Mouse (Mus musculus) forelimb bud, embryonic 11.5 days (tissue): ENCODE measurements around the gene Acot11.

Experiments
- DNase-seq: peaks from one replicate; pipeline ENCODE4 v3.0.0-alpha.2; 2012; ENCODE audit warnings: low read depth, low spot score

Gene Acot11

DNA sequence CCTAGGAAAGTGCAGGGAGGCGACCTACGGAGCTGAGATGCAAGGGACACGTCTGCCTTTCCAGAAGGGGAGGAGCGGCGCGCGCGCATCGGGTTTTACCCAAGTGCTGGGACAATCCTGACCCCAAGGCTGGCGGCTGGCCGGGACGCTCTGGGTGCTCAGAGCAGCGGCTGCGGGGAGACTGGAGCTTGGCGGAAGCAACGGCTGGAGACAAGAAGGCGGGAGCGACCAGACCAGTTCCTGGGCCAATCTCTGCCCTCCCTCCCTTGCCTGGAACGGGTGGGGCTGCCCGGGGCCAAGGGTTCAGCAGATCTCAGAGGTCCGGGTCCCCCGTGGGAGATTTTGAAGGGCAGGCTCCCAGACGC lies at the start of gene Acot11:
TSS of gene Acot11 (minus strand) at position 89 of the 365 bp plus-strand sequence.
- no peak for DNase-seq

DNA sequence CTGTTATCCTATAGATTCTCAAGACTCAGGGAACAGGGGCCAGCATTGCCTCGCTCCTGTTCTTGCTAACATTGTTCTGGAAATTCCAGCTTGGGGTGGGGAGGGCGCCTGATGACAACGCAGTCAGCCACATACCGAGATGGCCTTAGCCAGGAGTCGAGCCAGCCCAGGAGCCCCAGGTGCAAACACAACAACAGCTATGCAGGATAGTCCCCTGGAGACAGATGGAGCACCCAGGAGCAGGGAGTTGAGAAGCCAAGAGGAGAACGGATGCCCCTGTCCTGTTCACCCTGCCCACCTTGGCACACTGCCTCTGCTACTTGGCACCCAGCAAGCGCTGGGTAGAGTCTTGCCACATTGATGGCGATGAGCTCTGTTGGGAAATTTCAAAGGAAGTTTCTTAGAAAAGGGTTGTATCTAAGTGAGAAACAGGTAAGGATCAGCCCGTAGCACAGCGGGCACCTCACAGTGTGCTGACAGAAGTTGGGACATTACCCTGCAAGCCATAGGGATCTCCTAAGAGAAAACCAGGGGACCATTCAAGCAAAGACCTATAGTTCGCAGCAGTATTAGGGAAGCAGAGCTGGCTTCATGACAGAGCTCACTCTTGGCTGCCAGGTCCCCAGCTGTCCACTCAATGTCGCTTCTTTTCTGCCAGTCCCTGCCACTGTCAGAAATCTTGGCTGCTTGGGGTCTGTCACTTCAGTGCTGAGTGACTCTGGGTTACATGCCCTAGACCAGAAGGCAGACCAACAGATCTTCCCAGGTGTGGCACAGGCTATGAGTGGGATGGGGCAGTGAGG lies 43.7 kb upstream of the Acot11 start:
- DNase-seq: no peak

DNA sequence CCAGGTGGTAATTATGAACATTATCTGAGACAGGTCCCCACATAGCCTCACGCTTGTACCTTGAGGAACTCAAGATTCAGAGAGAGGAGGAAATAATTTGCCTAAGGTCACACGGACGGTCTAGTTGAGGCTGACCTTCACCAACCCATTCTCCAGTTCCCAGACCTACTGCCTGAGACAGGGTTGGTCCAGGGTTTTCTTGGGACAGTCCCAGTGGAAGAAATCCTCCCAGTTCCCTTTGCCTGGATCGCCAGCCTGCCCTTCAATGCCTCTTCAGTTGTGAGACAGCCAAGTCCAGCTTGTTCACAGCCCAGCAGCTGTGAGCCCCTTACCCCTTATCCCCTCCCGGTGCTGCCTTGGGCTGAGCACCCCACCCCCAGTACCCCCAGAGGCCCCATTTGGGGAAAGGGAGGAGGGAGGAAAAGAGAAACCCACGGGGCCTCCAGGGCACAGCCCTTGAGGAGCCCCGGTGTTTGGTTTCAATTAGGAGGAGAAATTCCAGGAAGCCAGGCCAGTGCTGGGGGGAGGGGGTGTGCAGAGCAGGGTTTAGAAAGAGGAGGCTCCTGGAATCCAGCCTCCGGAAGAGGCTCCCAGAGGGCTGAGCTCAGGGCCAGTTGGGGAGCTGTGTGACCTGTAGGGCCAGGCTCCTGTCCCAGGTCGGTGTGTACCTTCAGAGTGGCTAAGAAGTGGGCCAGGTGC lies 42.9 kb upstream of the Acot11 start:
- peak; percentile 92 for DNase-seq

DNA sequence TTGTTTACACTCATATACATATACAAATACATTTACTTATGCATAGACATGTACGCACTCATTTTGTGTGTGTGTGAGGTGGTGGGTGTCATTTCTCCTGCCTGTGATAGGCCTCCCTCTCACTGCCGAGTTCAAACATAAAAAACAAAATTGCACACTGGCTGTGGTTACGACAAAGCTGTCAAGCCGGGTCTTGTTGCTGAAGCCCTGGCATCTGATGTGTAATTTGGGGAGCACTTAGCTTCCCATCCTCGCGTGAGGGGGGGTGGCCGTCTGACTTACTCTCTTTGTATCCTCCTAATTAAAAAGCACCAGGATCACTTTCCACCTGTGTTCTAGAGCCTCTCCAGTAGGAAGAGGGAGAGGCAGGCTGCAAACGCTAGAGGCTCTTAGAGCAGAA lies 37.8 kb upstream of the Acot11 start:
- DNase-seq: no peak

DNA sequence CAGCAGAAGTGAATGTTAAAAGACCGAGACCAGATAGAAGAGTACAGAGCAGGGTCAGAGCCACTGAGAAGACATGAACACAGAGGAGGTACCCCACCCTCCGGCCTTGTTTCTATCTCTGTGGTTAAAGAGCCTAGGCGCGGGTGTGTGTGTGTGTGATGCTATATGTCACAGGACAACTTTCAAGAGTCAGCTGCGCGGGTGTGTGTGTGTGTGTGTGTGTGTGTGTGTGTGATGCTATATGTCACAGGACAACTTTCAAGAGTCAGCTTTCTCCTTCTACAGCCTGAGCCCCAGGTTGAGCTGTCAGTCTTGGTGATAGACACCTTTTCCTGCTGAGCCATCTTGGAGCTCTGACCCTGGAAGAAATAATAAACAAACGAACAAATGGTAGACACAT lies 37.1 kb upstream of the Acot11 start:
- no peak for DNase-seq

DNA sequence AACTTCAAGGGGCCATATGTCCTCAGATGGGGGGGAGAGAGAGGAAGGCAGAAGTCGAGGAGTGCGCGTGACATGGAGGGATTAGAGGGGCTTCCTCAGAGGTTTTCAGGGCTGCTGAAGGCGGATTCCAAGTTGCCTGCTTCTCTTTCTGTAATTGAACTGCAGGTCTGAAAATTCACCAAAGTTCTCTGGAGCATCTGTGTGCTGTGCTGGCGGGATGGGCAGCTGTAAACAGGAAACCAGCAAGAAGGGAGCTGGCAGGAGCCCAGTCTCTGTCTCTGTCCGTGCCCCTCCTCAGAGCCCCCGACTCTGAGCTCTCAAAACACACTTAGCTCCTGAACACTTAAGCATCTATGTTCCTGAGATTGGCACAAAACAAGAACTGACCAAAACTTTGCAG lies 36.5 kb upstream of the Acot11 start:
- DNase-seq: no peak

DNA sequence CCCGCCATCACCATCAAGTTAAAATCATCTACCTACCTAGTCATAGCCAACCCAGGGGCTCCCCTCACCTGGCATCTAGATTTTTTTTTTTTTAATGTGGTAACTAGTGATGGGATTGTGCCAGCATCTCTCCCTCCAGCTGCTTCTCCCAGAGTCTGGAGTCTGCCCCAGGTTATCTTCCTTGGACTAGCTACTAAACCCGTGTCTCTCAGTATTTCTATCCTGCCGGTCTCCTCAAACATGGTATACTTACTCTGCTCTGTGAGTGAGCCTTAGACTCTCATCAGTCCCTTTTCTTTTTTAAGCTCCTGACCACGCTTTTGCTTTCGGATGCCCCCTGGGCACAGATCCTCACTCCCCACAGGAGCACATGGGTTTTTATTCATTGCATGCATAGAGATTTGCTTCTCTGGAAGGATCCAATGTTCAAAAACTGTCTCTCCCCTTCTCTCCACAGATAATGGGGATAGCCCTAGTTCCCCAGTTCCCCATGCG lies 35.9 kb upstream of the Acot11 start:
- no peak for DNase-seq

DNA sequence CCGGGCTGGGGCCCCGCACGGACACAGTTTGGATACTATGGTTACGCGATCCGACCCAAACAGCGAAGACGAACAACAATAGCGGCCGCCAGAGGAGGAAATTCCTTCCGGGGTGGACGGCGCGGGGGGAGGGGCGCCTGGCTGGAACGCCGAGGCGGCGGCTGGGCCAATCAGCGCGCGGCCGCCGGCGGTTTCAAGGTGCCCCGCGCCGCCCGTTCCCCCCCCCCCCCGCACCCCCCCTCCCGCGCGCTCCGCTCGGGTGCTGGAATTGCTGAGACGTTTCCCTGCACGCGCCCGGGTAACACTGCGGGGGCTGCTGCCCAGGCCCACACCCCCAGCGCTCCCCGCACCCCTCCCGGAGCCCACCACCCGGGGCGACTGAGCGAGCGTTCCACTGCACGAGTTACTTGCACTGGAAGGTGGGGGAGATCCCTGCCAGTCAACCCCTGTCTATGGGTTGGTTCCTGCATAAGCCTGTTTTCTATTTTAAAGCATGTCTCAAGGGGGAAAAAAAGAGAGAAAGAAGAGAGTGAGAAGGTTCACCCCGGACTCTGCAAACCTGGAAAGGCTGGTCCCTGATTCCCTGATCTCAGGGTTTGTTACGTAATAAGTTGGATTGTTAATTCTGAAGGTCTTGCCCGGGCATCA lies 35.3 kb upstream of the Acot11 start:
- DNase-seq: peak; percentile 86

DNA sequence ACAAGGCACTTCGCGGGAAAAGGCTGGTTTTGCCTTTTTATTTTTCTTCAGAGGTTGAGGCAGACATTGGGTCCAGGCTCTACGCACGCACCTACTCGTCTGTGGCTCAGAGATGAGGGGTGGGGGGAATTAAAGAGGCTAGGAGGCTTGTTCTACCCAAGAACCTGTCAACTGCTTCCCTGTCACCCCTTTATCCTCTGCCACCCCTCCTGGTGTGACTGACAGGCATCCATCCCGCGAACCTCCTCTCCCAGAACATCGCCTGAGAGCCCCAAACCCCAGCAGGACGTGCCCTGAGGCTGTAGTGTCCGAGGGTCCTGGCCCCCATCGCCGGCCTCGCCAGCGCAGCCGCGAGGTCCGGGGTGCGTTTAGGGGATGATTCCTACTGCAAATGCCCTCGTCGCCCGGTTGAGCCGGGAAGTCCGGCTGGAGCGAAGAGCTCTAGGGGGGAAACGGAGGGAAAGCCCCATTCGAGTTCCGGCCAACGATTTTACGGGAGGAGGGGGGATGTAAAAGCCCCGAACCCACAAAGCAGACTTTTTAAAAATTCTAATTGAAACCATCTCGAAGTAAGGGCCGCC lies 34.5 kb upstream of the Acot11 start:
- DNase-seq: peak; percentile 63

DNA sequence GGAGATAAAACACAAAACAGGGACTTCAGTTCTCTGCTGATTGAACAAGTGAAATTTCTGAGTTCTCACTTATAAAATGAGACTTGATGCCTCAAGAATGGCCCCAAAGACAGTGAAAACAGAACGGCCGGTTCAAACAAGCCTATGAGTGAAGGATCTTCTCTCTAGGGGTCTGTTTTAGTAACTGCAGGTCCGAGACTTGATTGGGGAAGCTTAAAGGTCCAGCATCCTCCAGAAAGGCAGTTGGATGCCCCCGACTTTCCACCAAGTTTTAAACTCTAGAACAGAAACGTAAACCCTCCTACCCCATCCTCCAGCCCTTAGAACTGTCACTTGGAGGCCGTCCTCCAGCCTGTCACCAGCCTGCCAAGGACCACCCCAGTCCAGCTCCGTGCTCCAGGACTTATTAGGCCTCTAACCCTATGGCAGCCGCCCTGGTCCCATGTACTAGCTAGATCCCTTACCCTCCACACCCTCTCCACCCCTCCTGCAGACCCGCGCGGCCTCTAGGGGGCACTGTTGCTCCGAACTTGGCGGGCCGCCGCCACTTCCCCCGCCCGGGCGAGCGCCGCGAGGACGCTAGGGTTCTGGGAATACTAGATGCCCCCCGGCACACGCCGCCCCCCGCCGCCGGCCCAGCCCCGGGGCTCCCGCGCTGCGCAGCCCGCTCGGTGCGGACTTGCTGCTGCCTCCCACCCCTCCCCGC lies 33.9 kb upstream of the Acot11 start:
- DNase-seq: peak; percentile 93

DNA sequence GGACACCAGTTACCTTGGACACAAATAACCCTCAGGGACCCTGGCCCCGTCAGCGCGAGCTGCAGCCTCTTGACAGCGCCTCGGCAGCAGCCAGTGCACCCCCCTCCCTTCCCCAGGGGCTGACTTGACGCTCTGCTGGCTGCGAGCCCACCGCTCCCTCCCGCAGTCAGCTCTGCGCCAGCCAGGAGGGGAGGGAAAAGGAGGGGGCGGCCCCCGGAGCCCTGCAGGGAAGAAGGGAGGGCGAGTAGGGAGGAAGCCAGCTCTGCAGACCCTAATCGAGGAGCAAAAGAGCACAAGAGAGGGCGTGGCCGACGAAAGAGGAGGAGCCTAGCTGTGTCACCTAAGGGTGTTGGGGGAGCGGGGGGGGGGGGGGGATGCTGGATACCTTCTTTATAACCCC lies 33.2 kb upstream of the Acot11 start:
- peak; percentile 51 for DNase-seq

DNA sequence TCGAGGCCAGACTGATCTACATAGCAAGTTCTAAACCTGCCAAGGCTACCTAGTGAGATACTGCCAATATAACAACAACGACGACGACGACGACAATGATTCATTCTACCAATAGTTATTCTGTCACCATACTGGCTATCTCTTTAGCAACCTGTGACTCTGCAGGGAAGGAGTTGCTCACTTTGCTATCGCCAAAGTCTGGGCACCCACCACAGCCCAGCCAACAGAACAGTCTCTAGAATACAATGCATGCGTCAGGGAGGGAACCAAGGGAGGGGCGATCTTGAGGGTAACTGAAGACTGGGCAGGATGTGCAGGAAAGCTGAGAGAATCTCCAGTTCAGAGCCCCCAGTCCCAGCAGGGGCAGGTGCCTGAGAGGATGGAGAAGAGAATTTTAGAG lies 32.6 kb upstream of the Acot11 start:
- DNase-seq: no peak

DNA sequence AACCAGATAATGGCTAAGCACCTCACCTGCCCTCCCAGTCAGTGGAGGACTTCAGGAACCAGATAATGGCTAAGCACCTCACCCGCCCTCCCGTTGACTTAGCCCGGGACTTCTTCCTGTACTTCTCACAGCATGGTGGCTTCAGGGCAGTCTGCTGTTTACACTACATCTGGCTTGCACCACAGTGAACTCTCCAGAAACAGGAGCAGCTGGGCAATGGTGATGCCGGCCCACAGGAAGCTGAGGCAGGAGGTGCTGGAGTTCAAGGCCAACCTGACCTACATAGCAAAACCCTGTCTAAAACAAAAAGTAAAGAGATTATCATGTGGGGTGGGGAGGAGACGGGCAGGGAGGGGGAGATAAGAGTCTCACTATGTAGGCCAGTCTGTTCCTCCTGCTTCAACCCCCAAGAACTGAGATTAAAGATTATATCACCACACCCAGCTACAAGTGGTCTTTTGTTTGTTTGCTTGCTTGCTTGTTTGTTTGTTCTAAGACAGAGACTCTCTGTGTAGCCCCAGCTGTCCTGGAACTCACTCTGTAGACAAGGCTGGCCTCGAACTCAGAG lies 25.8 kb upstream of the Acot11 start:
- no peak for DNase-seq

DNA sequence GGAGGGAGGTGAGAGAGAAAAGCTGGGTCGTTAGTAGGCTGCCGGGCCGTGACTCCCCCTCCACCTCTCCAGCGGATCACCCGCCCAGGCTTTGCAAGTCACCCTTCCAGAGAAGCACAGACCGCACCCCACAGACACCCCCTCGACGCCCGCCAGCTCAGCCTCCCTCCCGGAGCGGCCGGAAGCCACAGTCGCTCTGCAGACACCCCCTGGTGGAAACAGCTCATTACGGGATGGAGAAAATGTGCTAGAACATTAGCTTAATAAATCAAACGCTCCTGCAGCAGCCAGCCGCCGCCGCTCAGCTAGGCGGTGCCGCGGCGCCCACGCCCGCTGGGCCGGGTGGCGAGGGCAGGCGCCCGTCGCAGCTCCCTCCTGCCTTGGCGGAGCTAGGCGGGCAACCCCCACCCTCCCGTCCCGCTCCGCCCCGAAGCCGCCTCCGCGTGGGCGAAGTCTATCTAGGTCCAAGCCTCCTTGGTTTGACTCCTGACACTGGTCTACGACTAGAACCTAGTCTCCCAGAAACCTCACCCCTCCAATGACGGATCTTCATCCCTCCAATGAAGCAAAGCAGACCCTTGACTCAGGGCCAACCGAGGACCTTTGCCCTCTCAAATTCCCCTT lies 23.1 kb upstream of the Acot11 start:
- DNase-seq: peak; percentile 74

DNA sequence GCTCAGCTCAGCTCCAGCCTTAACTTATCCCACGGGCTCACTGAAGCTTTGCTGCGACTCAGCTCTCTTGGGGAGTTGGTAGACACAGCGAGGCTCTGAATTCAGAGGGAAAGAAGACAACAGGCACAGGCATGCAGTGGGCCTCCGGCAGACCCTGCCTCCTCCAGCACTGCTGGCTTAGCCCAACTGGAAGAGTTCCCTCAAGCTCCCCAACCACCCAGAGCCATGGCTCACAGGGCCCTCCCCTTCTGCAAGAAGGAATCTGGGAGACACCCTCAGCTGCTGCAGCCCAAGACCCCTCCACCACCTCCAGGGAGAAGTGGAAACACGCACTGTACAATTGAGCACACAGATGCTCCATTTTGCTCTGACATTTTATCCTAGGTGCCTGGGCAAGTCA lies 20.4 kb upstream of the Acot11 start:
- no peak for DNase-seq

DNA sequence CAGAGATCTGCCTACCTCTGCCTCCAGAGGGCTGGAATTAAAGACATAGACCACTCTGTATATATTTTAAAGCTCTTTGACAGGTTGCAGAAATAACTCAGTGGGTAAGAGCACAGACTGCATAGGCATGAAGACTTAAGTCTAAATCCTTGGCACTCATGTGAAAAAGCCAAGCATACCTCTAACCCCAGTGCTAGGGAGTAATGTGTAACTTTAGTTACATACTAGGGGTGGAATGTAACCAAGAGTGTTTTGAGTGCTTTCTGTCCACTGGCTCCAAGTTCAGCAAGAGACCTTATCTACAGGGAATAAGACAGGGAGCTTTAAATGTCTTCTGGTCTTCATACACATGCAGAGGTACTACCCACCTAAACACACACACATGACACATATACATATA lies 14.6 kb upstream of the Acot11 start:
- no peak for DNase-seq

DNA sequence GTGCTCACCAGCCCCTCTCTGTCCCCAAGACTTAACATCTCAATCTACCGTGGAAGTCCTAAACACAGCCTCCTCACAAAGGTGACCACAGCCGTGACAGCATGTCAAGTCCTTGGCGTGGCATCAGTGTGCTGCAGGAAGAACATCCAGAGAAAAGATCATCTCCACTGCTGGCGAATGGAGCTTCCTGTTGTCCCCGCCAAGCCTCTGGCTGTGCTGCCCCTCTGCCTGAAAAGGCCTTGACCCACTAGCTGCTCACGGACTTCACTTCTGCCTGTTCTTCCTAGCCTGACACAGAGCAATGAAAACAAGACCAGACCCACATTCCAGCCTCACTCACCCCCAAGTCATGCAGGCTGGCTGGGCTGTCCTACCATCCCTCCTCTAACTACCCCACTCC lies 13.5 kb upstream of the Acot11 start:
- no peak for DNase-seq

DNA sequence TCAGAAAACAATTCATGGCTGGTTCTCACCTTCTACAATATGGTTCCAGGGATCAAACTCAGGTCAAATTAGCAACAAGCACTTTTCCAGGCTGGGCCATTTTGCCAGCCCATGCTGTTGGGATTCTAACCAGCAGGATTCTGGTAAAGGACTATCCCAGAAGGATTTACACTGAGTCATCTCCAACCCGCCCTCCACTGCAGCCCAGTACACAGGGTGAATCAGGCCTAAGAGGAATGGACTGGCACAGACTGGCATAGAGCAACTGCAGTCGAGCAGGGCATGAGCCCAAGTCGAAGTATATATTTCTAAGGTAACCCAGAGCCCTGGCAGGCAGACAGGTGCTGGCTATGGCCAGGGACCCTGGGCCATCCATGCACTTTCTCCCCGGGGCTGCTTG lies 12.2 kb upstream of the Acot11 start:
- no peak for DNase-seq

DNA sequence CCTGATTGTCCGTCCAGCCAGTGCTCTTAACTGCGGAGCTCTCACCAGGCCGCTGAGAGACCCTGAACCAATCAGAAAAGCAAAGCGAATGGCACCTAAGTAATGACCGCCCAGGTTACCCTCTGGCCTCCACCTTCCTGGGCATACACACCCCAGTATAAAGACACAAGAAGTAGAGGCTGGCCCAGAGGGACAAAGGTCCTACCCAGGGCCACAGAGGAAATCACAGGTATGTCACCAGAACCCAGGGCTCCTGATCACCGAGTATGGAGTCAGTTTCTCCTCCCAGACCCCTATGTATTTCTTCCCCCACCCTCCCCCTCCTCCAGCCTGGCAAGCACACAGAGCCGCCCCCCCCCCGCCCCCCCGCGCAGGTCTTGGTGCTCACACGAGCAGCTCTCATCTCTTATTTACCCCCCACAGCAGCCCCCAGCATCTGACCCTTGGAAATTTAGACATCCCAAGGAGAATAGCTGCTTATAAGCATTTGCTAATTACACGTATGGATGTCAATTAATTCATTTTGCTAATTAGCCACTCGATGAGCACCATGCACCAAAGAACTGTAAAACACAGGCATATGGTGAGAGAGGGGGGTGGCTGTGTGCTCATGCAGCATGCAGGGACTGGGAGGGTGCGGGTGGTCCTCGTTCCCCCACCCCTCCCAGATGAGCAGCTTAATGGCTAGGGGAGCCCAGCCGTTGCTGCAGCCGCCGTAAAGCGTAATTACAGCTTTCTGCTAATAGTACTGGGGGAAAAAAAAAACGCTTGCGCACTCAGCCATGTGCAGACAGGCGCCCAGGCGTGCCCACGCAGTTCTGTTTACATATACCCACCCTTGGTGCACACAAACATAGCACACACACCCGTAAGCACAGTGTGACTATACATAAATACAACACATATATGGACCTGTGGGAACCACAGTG lies 10.9 kb upstream of the Acot11 start:
- DNase-seq: peak; percentile 30

DNA sequence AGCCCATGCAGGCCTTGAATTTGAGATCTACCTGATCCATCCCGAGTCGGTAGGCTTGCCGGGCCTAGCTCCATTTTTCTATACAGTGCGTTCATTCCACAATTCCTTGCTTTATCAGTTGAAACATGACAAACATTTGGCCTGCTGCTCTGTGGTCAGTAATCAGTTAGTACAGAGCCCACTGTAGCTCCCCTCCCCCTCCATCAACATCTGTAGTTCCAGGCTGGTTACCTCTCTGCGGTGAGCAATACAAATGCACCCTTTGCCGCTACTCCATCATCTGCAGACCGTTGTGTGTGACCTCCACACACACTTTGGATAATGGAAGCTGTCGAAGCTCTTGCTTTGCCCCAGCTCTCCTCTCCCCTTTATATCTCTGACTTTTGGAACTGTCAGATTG lies 6.4 kb upstream of the Acot11 start:
- no peak for DNase-seq
